Mouse (Mus musculus): ENCODE results near the gene Nav2. TPM values are rescaled to one million over a fixed set of nuclear protein-coding genes. Genes with fewer than 3 reads are reported as not detected.

Nav2 gene
- total and polyA plus RNA-seq, 3 experiments = 2.0 to 2.7 TPM; not detected in 1

DNA sequence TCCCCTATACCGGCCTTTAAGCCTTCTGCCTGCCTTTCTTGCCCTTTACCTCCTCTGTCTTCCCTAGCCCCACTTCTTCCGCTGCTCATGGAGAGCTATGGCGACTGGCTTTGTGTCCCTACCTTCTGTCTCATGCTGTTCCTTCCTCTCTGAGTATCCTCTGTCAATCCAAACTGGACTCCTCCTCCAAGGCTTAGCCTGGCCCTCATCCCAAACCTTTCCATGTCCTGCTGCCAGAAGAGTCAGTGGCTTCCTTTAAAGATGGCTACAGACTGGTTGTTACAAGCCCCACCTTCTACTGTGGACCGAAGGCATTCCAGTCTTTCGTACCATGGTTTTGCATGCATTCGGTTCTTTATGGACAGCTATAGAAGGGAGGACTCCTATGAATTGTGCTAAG is 674.7 kb downstream of the Nav2 start:
- Histone ChIP-seq H3K4me1 (ENCODE audit: control insufficient read depth in 1 of 2, insufficient read depth in 2 of 2, low read length in 2 of 2) (no peaks in the 10 kb centered on the region), H3K9ac (ENCODE audit: control insufficient read depth, low read depth, low read length, poor library complexity, severe bottlenecking) (no peak overlapping the region), H3K36me3 (ENCODE audit: control insufficient read depth in 1 of 2, insufficient read depth in 2 of 2, low read length in 2 of 2) (no peaks in the 10 kb centered on the region), H3K9me3 (replicated peaks; ENCODE audit: insufficient read depth, low read length) (no peaks in the 10 kb centered on the region), H3K4me3 (ENCODE audit: control insufficient read depth in 1 of 2, insufficient read depth in 1 of 2, low read depth in 2 of 2, low read length in 2 of 2) (no peak overlapping the region), H3K27me3 (ENCODE audit: control insufficient read depth in 1 of 2, insufficient read depth in 2 of 2, low read length in 2 of 2) (no peaks in the 10 kb centered on the region), H3K27ac (ENCODE audit: control insufficient read depth, low read depth, low read length) (no peak overlapping the region), H3K79me2 (ENCODE audit: control insufficient read depth, insufficient read depth, low read length, poor library complexity) (no peaks in the 10 kb centered on the region)
- DNase-seq (ENCODE audit: low read depth, low spot score) = no peak
- TF ChIP-seq MYB (IDR thresholded peaks at IDR 0.05; ENCODE audit: low read depth, low read length) (no peak), CHD2 (IDR thresholded peaks at IDR 0.05; ENCODE audit: low read length) (no peak), KAT2A (conservative IDR thresholded peaks at IDR 0.05; ENCODE audit: low read depth, low read length) (no peak), ZNF384 (IDR thresholded peaks at IDR 0.05; ENCODE audit: low read depth, low read length) (no peak), MAZ (IDR thresholded peaks at IDR 0.05; ENCODE audit: low read depth, low read length) (no peak), POLR2AphosphoS5 (IDR thresholded peaks at IDR 0.05; ENCODE audit: borderline replicate concordance, low read depth, low read length) (no peak), GATA1 (IDR thresholded peaks at IDR 0.05; ENCODE audit: low read depth, low read length) (no peak), RAD21 (IDR thresholded peaks at IDR 0.05; ENCODE audit: low read depth, low read length) (no peak), MEF2A (IDR thresholded peaks at IDR 0.05; ENCODE audit: extremely low read depth, insufficient replicate concordance, low read depth, low read length, poor library complexity, severe bottlenecking) (no peak), TCF12 (IDR thresholded peaks at IDR 0.05; ENCODE audit: low read depth, low read length) (no peak), ETS1 (IDR thresholded peaks at IDR 0.05; ENCODE audit: low read depth, low read length) (no peak), JUND (IDR thresholded peaks at IDR 0.05; ENCODE audit: low read depth, low read length) (no peak), ZMIZ1 (IDR thresholded peaks at IDR 0.05; ENCODE audit: low read depth, low read length) (no peak), CTCF (IDR thresholded peaks at IDR 0.05 in 2 of 3, conservative IDR thresholded peaks at IDR 0.05 in 1 of 3; ENCODE audit: control insufficient read depth in 1 of 3, insufficient read depth in 1 of 3, low read depth in 2 of 3, low read length in 3 of 3, poor library complexity in 1 of 3, severe bottlenecking in 1 of 3) (no peak), USF2 (IDR thresholded peaks at IDR 0.05; ENCODE audit: borderline replicate concordance in 1 of 2, insufficient read depth in 1 of 2, low read depth in 1 of 2, low read length in 2 of 2) (no peak), TAL1 (IDR thresholded peaks at IDR 0.05; ENCODE audit: low read length) (no peak)

DNA sequence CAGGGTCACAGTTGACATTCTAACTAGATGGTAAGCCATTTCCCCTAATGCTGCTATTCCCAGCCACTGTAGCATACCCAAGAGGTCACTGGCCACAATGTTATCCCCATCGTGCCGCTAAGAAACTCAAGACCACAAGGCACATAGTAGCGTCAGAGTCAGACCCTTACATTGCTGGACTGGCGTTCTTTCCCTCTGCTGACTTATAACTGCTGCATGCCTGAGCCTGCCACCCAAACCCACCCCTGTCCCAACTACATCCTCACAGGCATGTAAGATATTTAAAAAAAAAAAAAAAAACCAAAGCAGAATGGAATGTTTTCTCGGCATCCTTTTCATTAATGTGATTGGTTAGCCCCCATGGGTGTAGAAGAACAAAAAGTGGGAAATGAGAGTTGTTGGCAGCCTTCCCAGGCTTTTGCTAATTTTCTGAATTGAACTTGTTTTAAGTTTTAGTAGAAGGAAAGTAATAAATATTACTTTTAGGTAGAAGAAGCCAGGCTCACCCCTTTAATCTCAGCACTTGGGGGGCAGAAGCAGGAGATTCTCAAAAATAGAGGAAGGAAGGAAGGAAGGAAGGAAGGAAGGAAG is 678.1 kb downstream of the Nav2 start:
- Histone ChIP-seq H3K9ac (ENCODE audit: control insufficient read depth, low read depth, low read length, poor library complexity, severe bottlenecking) (no peak overlapping the region), H3K36me3 (ENCODE audit: control insufficient read depth in 1 of 2, insufficient read depth in 2 of 2, low read length in 2 of 2) (no peaks in the 10 kb centered on the region), H3K4me1 (ENCODE audit: control insufficient read depth in 1 of 2, insufficient read depth in 2 of 2, low read length in 2 of 2) (no peaks in the 10 kb centered on the region), H3K27me3 (ENCODE audit: control insufficient read depth in 1 of 2, insufficient read depth in 2 of 2, low read length in 2 of 2) (no peaks in the 10 kb centered on the region), H3K9me3 (replicated peaks; ENCODE audit: insufficient read depth, low read length) (no peaks in the 10 kb centered on the region), H3K4me3 (ENCODE audit: control insufficient read depth in 1 of 2, insufficient read depth in 1 of 2, low read depth in 2 of 2, low read length in 2 of 2) (no peak overlapping the region), H3K79me2 (ENCODE audit: control insufficient read depth, insufficient read depth, low read length, poor library complexity) (no peaks in the 10 kb centered on the region), H3K27ac (ENCODE audit: control insufficient read depth, low read depth, low read length) (no peak overlapping the region)
- DNase-seq (ENCODE audit: low read depth, low spot score) = no peak
- no peak for TF ChIP-seq ZC3H11A (IDR thresholded peaks at IDR 0.05; ENCODE audit: low read depth, low read length)

All from MEL (cell line).